Mouse (Mus musculus): Measurements from ENCODE around the gene Tnni3k.

Gene Tnni3k

DNA sequence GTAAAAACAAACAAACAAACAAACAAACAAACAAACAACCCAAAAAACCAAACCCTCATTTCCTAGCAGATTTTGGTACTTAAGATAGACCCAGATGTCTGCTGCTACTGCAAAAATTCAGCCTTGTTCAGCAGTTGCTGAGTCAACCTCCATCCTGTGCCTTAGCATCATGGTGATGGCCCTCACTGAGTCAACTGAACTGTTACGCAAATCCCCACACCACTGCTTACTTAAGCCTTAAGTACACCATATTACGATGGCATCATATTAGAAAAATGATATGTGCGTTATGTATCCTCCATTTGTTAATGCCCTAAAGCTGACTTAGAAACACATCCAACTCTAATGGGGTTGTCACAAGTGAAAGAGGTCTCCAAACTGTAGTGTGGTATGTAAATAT is 300.0 kb downstream of the Tnni3k start:
- no peak for DNase-seq

DNA sequence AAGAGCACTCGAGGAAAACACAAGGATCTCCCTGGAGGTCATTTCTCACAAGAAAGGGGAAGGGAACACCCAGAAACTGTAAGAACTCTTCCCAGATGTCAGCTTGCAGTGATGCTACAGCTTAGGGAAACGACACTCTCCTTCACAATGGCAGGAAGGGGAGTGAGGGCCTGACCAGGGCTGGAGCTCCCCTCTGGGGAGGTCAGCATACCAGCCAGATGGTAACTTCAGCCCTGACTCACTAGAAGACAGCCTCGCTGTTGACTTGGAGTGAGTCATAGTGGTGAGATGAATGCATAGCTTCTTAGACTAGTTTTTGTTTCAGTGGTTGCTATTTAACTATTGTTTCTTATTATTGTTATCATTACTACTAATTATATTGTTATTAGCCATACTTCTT is 300.7 kb downstream of the Tnni3k start:
- DNase-seq = no peak

DNA sequence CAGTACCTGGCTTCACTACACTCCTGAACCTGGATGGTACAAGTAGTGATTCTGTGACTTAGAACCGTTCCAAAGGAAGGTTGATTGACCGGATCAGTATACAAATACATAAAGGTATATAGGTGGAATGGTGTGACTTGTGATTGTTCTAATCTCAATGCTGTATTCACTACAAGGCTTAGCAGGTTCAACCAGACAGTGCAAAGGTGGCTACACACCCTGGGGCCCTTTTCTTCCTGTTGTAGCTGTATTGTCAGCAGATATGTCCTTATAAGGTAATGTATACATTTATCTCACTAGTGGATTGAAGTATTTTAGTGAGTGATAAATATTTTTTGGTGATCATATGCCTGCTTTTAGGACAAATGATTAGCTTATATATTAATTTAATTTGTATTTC is 310.9 kb downstream of the Tnni3k start:
- no peak for DNase-seq

DNA sequence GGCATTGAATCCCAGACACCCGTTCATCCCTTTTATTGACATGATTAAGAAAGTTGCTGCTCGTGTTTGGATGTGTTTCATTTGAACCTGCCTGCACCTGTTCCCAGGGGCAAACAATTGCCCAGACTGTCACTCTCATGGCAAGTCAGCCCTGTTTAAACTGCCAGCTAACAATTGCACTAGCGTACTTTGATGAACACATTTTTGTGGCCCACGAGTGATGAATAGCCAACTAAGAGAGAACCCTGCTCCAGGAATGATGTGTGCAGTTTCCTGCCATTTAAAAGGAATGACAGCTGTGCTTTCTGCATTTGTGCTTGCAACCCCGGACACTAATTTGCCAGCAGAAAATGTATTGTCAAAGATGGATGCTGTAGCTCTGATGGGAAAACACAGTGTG is 312.3 kb downstream of the Tnni3k start:
- DNase-seq = no peak

DNA sequence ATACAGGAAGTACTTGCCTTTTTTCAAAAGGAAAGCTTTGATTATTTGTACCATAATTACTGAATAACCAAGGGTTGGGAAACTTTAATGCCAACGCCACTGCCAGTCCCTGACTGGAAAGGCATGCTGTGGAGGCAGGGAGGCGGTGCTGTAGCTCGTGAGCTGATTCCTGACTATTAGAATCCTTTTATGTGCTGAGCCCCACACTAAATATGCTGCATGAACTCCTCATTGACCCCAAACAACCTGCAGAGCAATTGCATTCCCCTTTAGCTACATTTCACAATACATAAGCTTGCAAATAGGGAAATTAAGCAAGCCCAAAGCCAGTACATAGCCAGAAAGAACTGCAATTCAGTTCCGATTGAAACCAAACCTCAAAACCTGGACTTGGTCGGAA is 313.7 kb downstream of the Tnni3k start:
- DNase-seq = no peak

Measured in lung, postnatal 10 days (tissue).